Mouse (Mus musculus) neural tube, embryonic 15.5 days (tissue): ENCODE data around the gene Rhox3c. TPM values are rescaled to one million over a fixed set of nuclear protein-coding genes. Genes with fewer than 3 reads are reported as not detected.
"Not testable (repeated sequence)": the region's sequence is repeated elsewhere in the genome, so short reads cannot be mapped to it uniquely, and the experiment has no call there.

Experiments
- ATAC-seq: fragments of 200-750 bp; cut with Nextera tagmentation; 2 replicates; pipeline ENCODE4 v1.8.0; 2017; ENCODE audit warnings: mild to moderate bottlenecking, moderate TSS enrichment, moderate library complexity; ENCODE audit not compliant: low FRiP score
- H3K27ac ChIP-seq: fragments of 300-500 bp; sonication (generic); replicated peaks from 2 replicates; pipeline ENCODE4 v1.5.1; 2015; ENCODE audit warnings: mild to moderate bottlenecking, inconsistent platforms
- H3K27me3 ChIP-seq: fragments of 300-500 bp; sonication (generic); replicated peaks from 2 replicates; pipeline ENCODE4 v1.6.1; 2015; ENCODE audit warnings: inconsistent platforms
- H3K36me3 ChIP-seq: fragments of 300-500 bp; sonication (generic); 2 replicates; pipeline ENCODE4 v1.6.1; 2015; ENCODE audit warnings: inconsistent platforms
- H3K4me1 ChIP-seq: fragments of 300-500 bp; sonication (generic); 2 replicates; pipeline ENCODE4 v1.6.1; 2015; ENCODE audit warnings: inconsistent platforms
- H3K4me2 ChIP-seq: fragments of 300-500 bp; sonication (generic); 2 replicates; pipeline ENCODE4 v1.6.1; 2015; ENCODE audit warnings: inconsistent platforms, mild to moderate bottlenecking, moderate library complexity
- H3K4me3 ChIP-seq: fragments of 300-500 bp; sonication (generic); replicated peaks from 2 replicates; pipeline ENCODE4 v1.5.1; 2015; ENCODE audit warnings: mild to moderate bottlenecking, inconsistent platforms
- H3K9ac ChIP-seq: fragments of 300-500 bp; sonication (generic); replicated peaks from 2 replicates; pipeline ENCODE4 v1.6.1; 2015; ENCODE audit warnings: mild to moderate bottlenecking, inconsistent platforms
- H3K9me3 ChIP-seq: fragments of 300-500 bp; sonication (generic); replicated peaks from 2 replicates; pipeline ENCODE4 v1.6.1; 2016; ENCODE audit warnings: inconsistent platforms
- WGBS: fragments of 180-500 bp; shearing (Covaris S2); methylation state at CpG from one replicate; pipeline ENCODE4 v1.1.7; 2015; ENCODE audit warnings: mixed read lengths; 5-methylcytosine and 5-hydroxymethylcytosine counted together
- polyA plus RNA-seq: library from polyadenylated mRNA; unstranded; fragments of >200 nt; fragmentation: Nextera tagmentation; extraction: Ambion mirVana; gene quantifications from 2 replicates; pipeline ENCODE4 v1.2.1, GENCODE M21; 2015

Rhox3c gene
- polyA plus RNA-seq, result not detected in 2 replicates

DNA sequence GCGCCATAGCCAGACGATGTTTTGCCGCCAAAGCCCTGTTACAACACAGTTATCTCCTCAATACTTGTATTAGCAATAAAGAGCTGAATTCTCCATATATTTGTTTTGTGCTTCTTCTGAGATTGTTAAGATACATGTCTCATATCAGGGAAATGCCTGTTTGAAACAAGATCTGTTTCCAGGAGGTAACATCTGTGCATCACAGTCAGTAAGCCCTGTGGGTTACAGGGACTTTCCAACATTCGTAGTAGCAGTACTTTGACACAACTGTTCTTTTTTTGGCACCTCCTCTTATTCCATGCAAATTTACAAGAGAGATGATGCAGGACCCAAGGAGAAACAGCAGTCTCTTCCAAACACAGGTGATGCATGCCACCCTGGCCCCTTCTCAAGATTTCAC lies at the start of gene Rhox3c:
Gene Rhox3c, plus strand, starts transcription at position 301 of the 400 bp plus-strand sequence.
- ATAC-seq, H3K4me3 ChIP-seq, H3K36me3 ChIP-seq, H3K27ac ChIP-seq, H3K9me3 ChIP-seq, H3K27me3 ChIP-seq, H3K4me1 ChIP-seq, H3K4me2 ChIP-seq, H3K9ac ChIP-seq: not testable (repeated sequence)
- 88% methylated on average over 3 of the region's 4 CpGs for WGBS

DNA sequence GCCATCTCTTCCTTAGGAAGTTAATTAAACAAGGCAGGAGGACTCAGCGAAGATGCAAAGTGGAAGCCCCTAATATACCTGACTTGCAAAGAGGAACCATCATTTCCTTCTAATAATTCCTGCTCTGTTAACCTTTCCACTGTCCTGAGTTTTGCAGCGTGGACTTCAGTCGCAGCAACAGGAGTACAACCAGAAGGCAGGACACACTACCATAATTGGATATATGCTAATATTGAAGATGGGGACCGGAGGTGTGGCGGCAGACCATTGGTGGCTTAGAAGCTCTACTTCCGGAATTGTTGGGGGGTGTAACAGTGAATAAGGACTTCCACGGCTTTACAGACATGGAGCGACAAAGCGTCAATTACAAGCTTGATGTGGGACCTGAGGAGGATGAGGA lies 46.6 kb upstream of the Rhox3c start, which contains the start of gene Rhox2b:
Gene Rhox2b, plus strand, starts transcription at position 301 of the 400 bp plus-strand sequence.
- H3K4me3 ChIP-seq, result not testable (repeated sequence)
- WGBS, result no CpG with 5 or more reads among the region's 9 CpGs

DNA sequence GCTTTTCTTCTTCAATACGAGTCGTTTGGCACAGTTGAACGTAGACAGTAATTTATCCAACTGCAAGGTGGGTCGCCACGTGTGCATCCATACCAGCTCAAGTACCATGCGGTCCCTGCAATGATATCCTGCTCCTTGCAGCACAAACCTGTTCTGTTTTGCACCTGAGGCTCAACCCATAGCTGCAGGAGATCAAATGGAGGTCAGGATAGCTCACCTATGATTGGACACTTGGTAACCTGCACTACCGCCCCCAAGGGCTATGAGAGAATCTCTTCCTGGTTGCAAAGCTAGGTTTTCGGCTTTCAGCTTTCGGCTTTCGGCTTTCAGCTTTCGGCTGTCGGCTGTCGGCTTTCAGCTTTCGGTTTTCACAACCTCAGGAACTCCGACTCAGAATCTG lies 26.2 kb upstream of the Rhox3c start, which contains the start of gene Rhox4b:
Gene Rhox4b, plus strand, starts transcription at position 301 of the 400 bp plus-strand sequence.
- H3K9ac ChIP-seq, H3K4me1 ChIP-seq: not testable (repeated sequence)
- 91% methylated on average over 14 of the region's 15 CpGs for WGBS

More for the DNA sequence above, 46.6 kb upstream of the Rhox3c start, which contains the start of gene Rhox2b:
- not testable (repeated sequence) for H3K36me3 ChIP-seq, H3K9ac ChIP-seq, H3K4me1 ChIP-seq, H3K9me3 ChIP-seq, ATAC-seq, H3K4me2 ChIP-seq, H3K27ac ChIP-seq, H3K27me3 ChIP-seq

DNA sequence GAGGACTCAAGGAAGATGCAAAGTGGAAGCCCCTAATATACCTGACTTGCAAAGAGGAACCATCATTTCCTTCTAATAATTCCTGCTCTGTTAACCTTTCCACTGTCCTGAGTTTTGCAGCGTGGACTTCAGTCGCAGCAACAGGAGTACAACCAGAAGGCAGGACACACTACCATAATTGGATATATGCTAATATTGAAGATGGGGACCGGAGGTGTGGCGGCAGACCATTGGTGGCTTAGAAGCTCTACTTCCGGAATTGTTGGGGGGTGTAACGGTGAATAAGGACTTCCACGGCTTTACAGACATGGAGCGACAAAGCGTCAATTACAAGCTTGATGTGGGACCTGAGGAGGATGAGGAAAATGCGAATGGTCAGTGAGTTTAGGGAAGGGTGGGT lies 5.0 kb upstream of the Rhox3c start, which contains the start of gene Rhox2c:
Gene Rhox2c, plus strand, starts transcription at position 301 of the 400 bp plus-strand sequence.
- 97% methylated on average over 8 of the region's 10 CpGs for WGBS

More for the DNA sequence above, 26.2 kb upstream of the Rhox3c start, which contains the start of gene Rhox4b:
- H3K4me3 ChIP-seq, H3K27me3 ChIP-seq, H3K27ac ChIP-seq, H3K9me3 ChIP-seq, H3K4me2 ChIP-seq, ATAC-seq, H3K36me3 ChIP-seq: not testable (repeated sequence)

GRCm38 (mm10) chrX:37480037-37480436 lies 21.7 kb downstream of the Rhox3c start, which contains the start of gene Rhox4c:
TSS of gene Rhox4c (plus strand) at chrX:37480337.
- not testable (repeated sequence) for H3K27ac ChIP-seq, H3K9ac ChIP-seq, H3K9me3 ChIP-seq, H3K4me1 ChIP-seq, H3K36me3 ChIP-seq, H3K4me2 ChIP-seq, H3K4me3 ChIP-seq, ATAC-seq, H3K27me3 ChIP-seq
- WGBS, result 94% methylated on average over 14 of the region's 14 CpGs

More for the DNA sequence above, 5.0 kb upstream of the Rhox3c start, which contains the start of gene Rhox2c:
- not testable (repeated sequence) for H3K27me3 ChIP-seq, H3K36me3 ChIP-seq, H3K27ac ChIP-seq, H3K9me3 ChIP-seq, H3K4me3 ChIP-seq, H3K4me2 ChIP-seq, ATAC-seq, H3K9ac ChIP-seq, H3K4me1 ChIP-seq

DNA sequence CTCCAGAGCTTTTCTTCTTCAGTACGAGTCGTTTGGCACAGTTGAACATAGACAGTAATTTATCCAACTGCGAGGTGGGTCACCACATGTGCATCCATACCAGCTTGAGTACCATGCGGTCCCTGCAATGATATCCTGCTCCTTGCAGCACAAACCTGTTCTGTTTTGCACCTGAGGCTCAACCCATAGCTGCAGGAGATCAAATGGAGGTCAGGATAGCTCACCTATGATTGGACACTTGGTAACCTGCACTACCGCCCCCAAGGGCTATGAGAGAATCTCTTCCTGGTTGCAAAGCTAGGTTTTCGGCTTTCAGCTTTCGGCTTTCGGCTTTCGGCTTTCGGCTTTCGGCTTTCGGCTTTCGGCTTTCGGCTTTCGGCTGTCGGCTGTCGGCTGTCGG lies 55.7 kb downstream of the Rhox3c start, which contains the start of gene Rhox4d:
Gene Rhox4d, plus strand, starts transcription at position 301 of the 400 bp plus-strand sequence.
- ATAC-seq, H3K9me3 ChIP-seq, H3K27ac ChIP-seq, H3K9ac ChIP-seq, H3K4me2 ChIP-seq, H3K4me1 ChIP-seq, H3K36me3 ChIP-seq, H3K27me3 ChIP-seq, H3K4me3 ChIP-seq: not testable (repeated sequence)
- 97% methylated on average over 14 of the region's 18 CpGs for WGBS

Other genes starting within 250 kb of the Rhox3c start
- gene Gm9, start 247.5 kb upstream of the Rhox3c start, polyA plus RNA-seq, result not detected in 2 replicates
- gene Rhox1, start 236.3 kb upstream of the Rhox3c start, polyA plus RNA-seq, result not detected in 2 replicates
- not detected in 2 replicates for gene Rhox2a, start 213.6 kb upstream of the Rhox3c start, polyA plus RNA-seq
- not detected in 2 replicates for gene Rhox3a, start 208.7 kb upstream of the Rhox3c start, polyA plus RNA-seq
- not detected in 2 replicates for gene Rhox4a, start 193.2 kb upstream of the Rhox3c start, polyA plus RNA-seq
- not detected in 2 replicates for gene Rhox3a2, start 78.6 kb upstream of the Rhox3c start, polyA plus RNA-seq
- gene Rhox4a2, start 67.7 kb upstream of the Rhox3c start, polyA plus RNA-seq, result 8.1 TPM in 1 of 2 replicates, not detected in the other
- not detected in 2 replicates for gene Rhox2b, start 46.5 kb upstream of the Rhox3c start, polyA plus RNA-seq
- gene Rhox4b, start 26.1 kb upstream of the Rhox3c start, polyA plus RNA-seq, result 3.9 TPM in 1 of 2 replicates, not detected in the other
- gene Rhox2c, start 4.9 kb upstream of the Rhox3c start, polyA plus RNA-seq, result not detected in 2 replicates
- not detected in 2 replicates for gene Rhox4c, start 21.8 kb downstream of the Rhox3c start, polyA plus RNA-seq
- gene Rhox2d, start 34.8 kb downstream of the Rhox3c start, polyA plus RNA-seq, result not detected in 2 replicates
- gene Rhox4d, start 55.8 kb downstream of the Rhox3c start, polyA plus RNA-seq, result not detected in 2 replicates
- not detected in 2 replicates for gene Rhox2e, start 71.9 kb downstream of the Rhox3c start, polyA plus RNA-seq
- not detected in 2 replicates for gene Rhox3e, start 83.4 kb downstream of the Rhox3c start, polyA plus RNA-seq
- gene Rhox4e, start 98.8 kb downstream of the Rhox3c start, polyA plus RNA-seq, result not detected in 2 replicates
- 0.36 TPM in 1 of 2 replicates, not detected in the other for gene Rhox2f, start 112.8 kb downstream of the Rhox3c start, polyA plus RNA-seq
- not detected in 2 replicates for gene Rhox3f, start 122.4 kb downstream of the Rhox3c start, polyA plus RNA-seq
- not detected in 2 replicates for gene Rhox4f, start 149.1 kb downstream of the Rhox3c start, polyA plus RNA-seq
- gene Rhox3g, start 170.0 kb downstream of the Rhox3c start, polyA plus RNA-seq, result not detected in 2 replicates
- not detected in 2 replicates for gene Rhox2g, start 184.9 kb downstream of the Rhox3c start, polyA plus RNA-seq
- gene Rhox4g, start 192.7 kb downstream of the Rhox3c start, polyA plus RNA-seq, result not detected in 2 replicates
- gene Rhox3h, start 210.2 kb downstream of the Rhox3c start, polyA plus RNA-seq, result not detected in 2 replicates
- not detected in 2 replicates for gene Rhox2h, start 214.7 kb downstream of the Rhox3c start, polyA plus RNA-seq